Mouse (Mus musculus): ENCODE measurements around the gene Lin52. TPM values are rescaled to one million over a fixed set of nuclear protein-coding genes. Genes with fewer than 3 reads are reported as not detected.

Gene Lin52
- polyA plus RNA-seq, 1 experiment from 2014 or later: 23.2 TPM

- Histone ChIP-seq H3K4me1 (no peaks in the 10 kb centered on the region), H3K9me3 (replicated peaks) (no peaks in the 10 kb centered on the region), H3K4me3 (replicated peaks) (no peak overlapping the region), H3K36me3 (peaks cover 10% of the 10 kb centered on the region), H3K27ac (no peak overlapping the region), H3K4me2 (no peak overlapping the region), H3K9ac (no peak overlapping the region), H3K27me3 (no peaks in the 10 kb centered on the region)
- ATAC-seq (replicated peaks; ENCODE audit: low FRiP score): no peak
- WGBS: 52% methylated on average over 2 of the region's 2 CpGs
These were observed 12.5 kb upstream of the Lin52 start for GRCm38 (mm10) chr12:84438697-84439096.

- Histone ChIP-seq H3K27me3 (no peaks in the 10 kb centered on the region), H3K9me3 (replicated peaks) (no peaks in the 10 kb centered on the region), H3K9ac (no peak overlapping the region), H3K27ac (no peak overlapping the region), H3K4me1 (no peaks in the 10 kb centered on the region), H3K4me3 (replicated peaks) (no peak overlapping the region), H3K36me3 (peaks cover 6% of the 10 kb centered on the region; the same call in 1 of the 2 replicates), H3K4me2 (no peak overlapping the region)
- no peak for ATAC-seq (replicated peaks; ENCODE audit: low FRiP score)
- 70% methylated on average over 4 of the region's 4 CpGs for WGBS
These were observed 8.7 kb upstream of the Lin52 start for GRCm38 (mm10) chr12:84442526-84442925.

GRCm38 (mm10) chr12:84447386-84447785 is 3.8 kb upstream of the Lin52 start:
- Histone ChIP-seq H3K9me3 (replicated peaks) (no peaks in the 10 kb centered on the region), H3K36me3 (no peaks in the 10 kb centered on the region), H3K9ac (no peak overlapping the region), H3K4me2 (no peak overlapping the region), H3K4me1 (peaks cover 16% of the 10 kb centered on the region), H3K4me3 (replicated peaks) (no peak overlapping the region), H3K27me3 (no peaks in the 10 kb centered on the region), H3K27ac (no peak overlapping the region)
- WGBS: 74% methylated on average over 1 of the region's 1 CpGs
- ATAC-seq (replicated peaks; ENCODE audit: low FRiP score): no peak

GRCm38 (mm10) chr12:84448181-84448580 is 3.0 kb upstream of the Lin52 start:
- no peaks in the 10 kb centered on the region for H3K27me3 ChIP-seq
- no peak for ATAC-seq (replicated peaks; ENCODE audit: low FRiP score)
- H3K4me2 ChIP-seq: no peak overlapping the region
- WGBS: 78% methylated on average over 6 of the region's 6 CpGs
- H3K4me1 ChIP-seq: peaks cover 21% of the 10 kb centered on the region
- no peak overlapping the region for H3K9ac ChIP-seq
- no peak overlapping the region for H3K4me3 ChIP-seq (replicated peaks)
- no peaks in the 10 kb centered on the region for H3K36me3 ChIP-seq
- 0 out of 2 replicates have a peak overlapping the region, but pooled peaks have one; percentile 20 for H3K27ac ChIP-seq
- H3K9me3 ChIP-seq (replicated peaks): no peaks in the 10 kb centered on the region

GRCm38 (mm10) chr12:84449887-84450286 is 1.3 kb upstream of the Lin52 start:
- 47% methylated on average over 10 of the region's 10 CpGs for WGBS
- H3K9me3 ChIP-seq (replicated peaks): no peaks in the 10 kb centered on the region
- no peaks in the 10 kb centered on the region for H3K36me3 ChIP-seq
- peak overlapping the region; percentile 75 for H3K4me3 ChIP-seq (replicated peaks)
- no peaks in the 10 kb centered on the region for H3K27me3 ChIP-seq
- H3K4me2 ChIP-seq: peak overlapping the region; percentile 91
- peak overlapping the region; percentile 83; the same call in 1 of the 2 replicates for H3K27ac ChIP-seq
- H3K9ac ChIP-seq: no peak overlapping the region
- peaks cover 21% of the 10 kb centered on the region for H3K4me1 ChIP-seq
- ATAC-seq (replicated peaks; ENCODE audit: low FRiP score): no peak

GRCm38 (mm10) chr12:84450351-84450717 is 888 bp upstream of the Lin52 start:
- H3K9me3 ChIP-seq (replicated peaks): no peaks in the 10 kb centered on the region
- peak overlapping the region; percentile 50 for H3K9ac ChIP-seq
- no peaks in the 10 kb centered on the region for H3K27me3 ChIP-seq
- H3K36me3 ChIP-seq: no peaks in the 10 kb centered on the region
- H3K27ac ChIP-seq: peak overlapping the region; percentile 83
- H3K4me2 ChIP-seq: peak overlapping the region; percentile 91
- WGBS: 1% methylated on average over 6 of the region's 6 CpGs
- H3K4me1 ChIP-seq: peaks cover 21% of the 10 kb centered on the region
- H3K4me3 ChIP-seq (replicated peaks): peak overlapping the region; percentile 75
- peak; percentile 6; the same call in 1 of the 2 replicates for ATAC-seq (replicated peaks; ENCODE audit: low FRiP score)

GRCm38 (mm10) chr12:84451801-84452200 is 579 bp downstream of the Lin52 start:
- peak overlapping the region; percentile 75 for H3K4me3 ChIP-seq (replicated peaks)
- H3K4me1 ChIP-seq: peaks cover 21% of the 10 kb centered on the region
- H3K9ac ChIP-seq: peak overlapping the region; percentile 59
- peak overlapping the region; percentile 69 for H3K27ac ChIP-seq
- WGBS: 2% methylated on average over 11 of the region's 11 CpGs
- H3K4me2 ChIP-seq: peak overlapping the region; percentile 91
- no peak for ATAC-seq (replicated peaks; ENCODE audit: low FRiP score)
- H3K27me3 ChIP-seq: no peaks in the 10 kb centered on the region
- no peaks in the 10 kb centered on the region for H3K9me3 ChIP-seq (replicated peaks)
- H3K36me3 ChIP-seq: peaks cover 1% of the 10 kb centered on the region

- Histone ChIP-seq H3K27ac (no peak overlapping the region), H3K9ac (no peak overlapping the region), H3K4me3 (replicated peaks) (no peak overlapping the region), H3K36me3 (peaks cover 42% of the 10 kb centered on the region), H3K4me1 (peaks cover 11% of the 10 kb centered on the region), H3K27me3 (no peaks in the 10 kb centered on the region), H3K4me2 (no peak overlapping the region), H3K9me3 (replicated peaks) (no peaks in the 10 kb centered on the region)
- WGBS: 94% methylated on average over 3 of the region's 3 CpGs
- ATAC-seq (replicated peaks; ENCODE audit: low FRiP score): no peak
These were observed 5.7 kb downstream of the Lin52 start for GRCm38 (mm10) chr12:84456911-84457310.

- no peak overlapping the region for H3K9ac ChIP-seq
- no peaks in the 10 kb centered on the region for H3K9me3 ChIP-seq (replicated peaks)
- no peak overlapping the region for H3K27ac ChIP-seq
- H3K4me3 ChIP-seq (replicated peaks): no peak overlapping the region
- no peak overlapping the region for H3K4me2 ChIP-seq
- H3K36me3 ChIP-seq: peaks cover 70% of the 10 kb centered on the region
- no peaks in the 10 kb centered on the region for H3K27me3 ChIP-seq
- H3K4me1 ChIP-seq: no peaks in the 10 kb centered on the region
- 67% methylated on average over 1 of the region's 1 CpGs for WGBS
- no peak for ATAC-seq (replicated peaks; ENCODE audit: low FRiP score)
These were observed 8.6 kb downstream of the Lin52 start for GRCm38 (mm10) chr12:84459845-84460244.

- H3K36me3 ChIP-seq: peaks cover 72% of the 10 kb centered on the region
These were observed 10.2 kb downstream of the Lin52 start for GRCm38 (mm10) chr12:84461416-84461815.

GRCm38 (mm10) chr12:84462856-84463255 is 11.6 kb downstream of the Lin52 start:
- Histone ChIP-seq H3K27ac (no peak overlapping the region), H3K4me1 (no peaks in the 10 kb centered on the region), H3K9me3 (replicated peaks) (no peaks in the 10 kb centered on the region), H3K9ac (no peak overlapping the region), H3K36me3 (peaks cover 74% of the 10 kb centered on the region), H3K27me3 (no peaks in the 10 kb centered on the region), H3K4me3 (replicated peaks) (no peak overlapping the region), H3K4me2 (no peak overlapping the region)
- ATAC-seq (replicated peaks; ENCODE audit: low FRiP score): no peak
- WGBS: 83% methylated on average over 3 of the region's 3 CpGs

More at GRCm38 (mm10) chr12:84461416-84461815, 10.2 kb downstream of the Lin52 start:
- H3K9ac ChIP-seq: no peak overlapping the region
- no peak overlapping the region for H3K4me3 ChIP-seq (replicated peaks)
- no peak for ATAC-seq (replicated peaks; ENCODE audit: low FRiP score)
- 90% methylated on average over 5 of the region's 5 CpGs for WGBS
- no peak overlapping the region for H3K27ac ChIP-seq
- no peaks in the 10 kb centered on the region for H3K27me3 ChIP-seq
- no peaks in the 10 kb centered on the region for H3K4me1 ChIP-seq
- H3K4me2 ChIP-seq: no peak overlapping the region
- H3K9me3 ChIP-seq (replicated peaks): no peaks in the 10 kb centered on the region

GRCm38 (mm10) chr12:84468701-84469100 is 17.5 kb downstream of the Lin52 start:
- no peak for ATAC-seq (replicated peaks; ENCODE audit: low FRiP score)
- Histone ChIP-seq H3K27me3 (no peaks in the 10 kb centered on the region), H3K27ac (no peak overlapping the region), H3K4me1 (no peaks in the 10 kb centered on the region), H3K9ac (no peak overlapping the region), H3K36me3 (peaks cover 39% of the 10 kb centered on the region), H3K9me3 (replicated peaks) (no peaks in the 10 kb centered on the region), H3K4me2 (no peak overlapping the region), H3K4me3 (replicated peaks) (no peak overlapping the region)
- WGBS: 6% methylated on average over 1 of the region's 1 CpGs

GRCm38 (mm10) chr12:84478937-84479336 is 27.7 kb downstream of the Lin52 start:
- Histone ChIP-seq H3K27me3 (no peaks in the 10 kb centered on the region), H3K4me1 (peaks cover 4% of the 10 kb centered on the region; the same call in 1 of the 2 replicates), H3K9ac (no peak overlapping the region), H3K4me3 (replicated peaks) (no peak overlapping the region), H3K36me3 (peaks cover 19% of the 10 kb centered on the region; the same call in 1 of the 2 replicates), H3K9me3 (replicated peaks) (no peaks in the 10 kb centered on the region), H3K27ac (no peak overlapping the region), H3K4me2 (no peak overlapping the region)
- no peak for ATAC-seq (replicated peaks; ENCODE audit: low FRiP score)
- WGBS: 78% methylated on average over 7 of the region's 7 CpGs

Data from kidney, embryonic 15.5 days (tissue).